Mouse (Mus musculus) heart, embryonic 15.5 days (tissue): ENCODE results near the gene Rtl8a. TPM values are rescaled to one million over a fixed set of nuclear protein-coding genes. Genes with fewer than 3 reads are reported as not detected.

Experiments used
- polyA plus RNA-seq: library from polyadenylated mRNA; unstranded; fragments of >200 nt; fragmentation: Nextera tagmentation; extraction: Ambion mirVana; gene quantifications from 2 replicates; pipeline ENCODE4 v1.2.1, GENCODE M21; 2015

The Rtl8a gene
- polyA plus RNA-seq, 1 experiment from 2014 or later: 104 TPM

Other genes with a start within 250 kb of the Rtl8a start
- gene Etd, start 208.8 kb downstream of the Rtl8a start, polyA plus RNA-seq: not detected in 2 replicates
- 48.3 and 51.9 TPM in 2 replicates for gene Rtl8c, start 35.6 kb downstream of the Rtl8a start, polyA plus RNA-seq
- not detected in 2 replicates for gene Gm14597, start 34.7 kb downstream of the Rtl8a start, polyA plus RNA-seq
- 75.1 and 75.5 TPM in 2 replicates for gene Rtl8b, start 26.7 kb upstream of the Rtl8a start, polyA plus RNA-seq
- 0.30 and 0.53 TPM in 2 replicates for gene 4930502E18Rik, start 81.1 kb upstream of the Rtl8a start, polyA plus RNA-seq
- not detected in 2 replicates for gene 1700013H16Rik, start 114.1 kb upstream of the Rtl8a start, polyA plus RNA-seq
- gene Zfp36l3, start 132.7 kb upstream of the Rtl8a start, polyA plus RNA-seq: not detected in 2 replicates
- 2.7 and 4.7 TPM in 2 replicates for gene Xlr, start 154.0 kb upstream of the Rtl8a start, polyA plus RNA-seq